Mouse (Mus musculus) heart, embryonic 10.5 days (tissue): Measurements from ENCODE around the gene Cyp46a1. TPM values are rescaled to one million over a fixed set of nuclear protein-coding genes. Genes with fewer than 3 reads are reported as not detected.

Source experiments
- DNase-seq: peaks from one replicate; pipeline ENCODE4 v3.0.0-alpha.2; 2017; ENCODE audit warnings: low spot score
- H3K27ac ChIP-seq: fragments of 300-500 bp; sonication (generic); 2 replicates; pipeline ENCODE4 v1.5.1; 2016; ENCODE audit warnings: mild to moderate bottlenecking
- H3K27me3 ChIP-seq: fragments of 300-500 bp; sonication (generic); 2 replicates; pipeline ENCODE4 v1.6.1; 2016; ENCODE audit warnings: mild to moderate bottlenecking; ENCODE audit not compliant: poor library complexity, insufficient read depth, severe bottlenecking
- H3K36me3 ChIP-seq: fragments of 300-500 bp; sonication (generic); 2 replicates; pipeline ENCODE4 v1.6.1; 2016; ENCODE audit warnings: mild to moderate bottlenecking, moderate library complexity
- H3K4me1 ChIP-seq: fragments of 300-500 bp; sonication (generic); 2 replicates; pipeline ENCODE4 v1.6.1; 2016; ENCODE audit warnings: mild to moderate bottlenecking
- H3K4me3 ChIP-seq: fragments of 300-500 bp; sonication (generic); 2 replicates; pipeline ENCODE4 v1.5.1; 2016; ENCODE audit warnings: mild to moderate bottlenecking, moderate library complexity
- H3K9me3 ChIP-seq: fragments of 300-500 bp; sonication (generic); 2 replicates; pipeline ENCODE4 v1.6.1; 2016; ENCODE audit warnings: mild to moderate bottlenecking, moderate library complexity
- WGBS: fragments of 180-500 bp; shearing (Covaris S2); methylation state at CpG from one replicate; pipeline ENCODE4 v1.1.7; 2016; 5-methylcytosine and 5-hydroxymethylcytosine counted together
- polyA plus RNA-seq: library from polyadenylated mRNA; unstranded; fragments of >200 nt; fragmentation: Nextera tagmentation; extraction: Ambion mirVana; gene quantifications from 2 replicates; pipeline ENCODE4 v1.2.1, GENCODE M21; 2016

Cyp46a1 gene
- polyA plus RNA-seq, 1 experiment from 2014 or later, result 4.4 TPM

DNA sequence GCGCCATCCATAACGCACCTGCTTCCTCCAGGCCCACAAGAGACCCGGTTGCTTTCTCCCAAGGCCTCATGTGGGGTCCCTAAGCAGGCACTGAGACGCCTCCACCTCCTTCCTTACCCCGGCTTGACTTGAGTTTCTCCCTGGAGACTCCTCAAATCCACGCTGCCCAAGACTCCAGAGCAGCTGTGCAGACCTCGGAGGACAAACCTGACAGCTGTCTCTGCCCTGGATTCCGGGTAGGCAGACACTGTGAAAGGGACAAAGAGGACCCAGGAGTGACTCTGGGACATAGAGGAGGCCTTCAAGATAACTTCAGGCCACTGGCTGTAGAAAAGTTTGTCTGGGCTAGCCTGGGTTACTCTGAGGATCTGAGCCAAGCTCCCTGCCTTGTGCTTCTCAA lies 40.5 kb downstream of the Cyp46a1 start:
- H3K4me3 ChIP-seq, result no peak overlapping the region
- peaks cover 66% of the 10 kb centered on the region for H3K4me1 ChIP-seq
- no peaks in the 10 kb centered on the region for H3K36me3 ChIP-seq
- DNase-seq, result no peak
- 83% methylated on average over 8 of the region's 8 CpGs for WGBS
- H3K9me3 ChIP-seq, result no peaks in the 10 kb centered on the region
- H3K27ac ChIP-seq, result 0 out of 2 replicates have a peak overlapping the region, but pooled peaks have one; percentile 93
- H3K27me3 ChIP-seq, result no peaks in the 10 kb centered on the region

DNA sequence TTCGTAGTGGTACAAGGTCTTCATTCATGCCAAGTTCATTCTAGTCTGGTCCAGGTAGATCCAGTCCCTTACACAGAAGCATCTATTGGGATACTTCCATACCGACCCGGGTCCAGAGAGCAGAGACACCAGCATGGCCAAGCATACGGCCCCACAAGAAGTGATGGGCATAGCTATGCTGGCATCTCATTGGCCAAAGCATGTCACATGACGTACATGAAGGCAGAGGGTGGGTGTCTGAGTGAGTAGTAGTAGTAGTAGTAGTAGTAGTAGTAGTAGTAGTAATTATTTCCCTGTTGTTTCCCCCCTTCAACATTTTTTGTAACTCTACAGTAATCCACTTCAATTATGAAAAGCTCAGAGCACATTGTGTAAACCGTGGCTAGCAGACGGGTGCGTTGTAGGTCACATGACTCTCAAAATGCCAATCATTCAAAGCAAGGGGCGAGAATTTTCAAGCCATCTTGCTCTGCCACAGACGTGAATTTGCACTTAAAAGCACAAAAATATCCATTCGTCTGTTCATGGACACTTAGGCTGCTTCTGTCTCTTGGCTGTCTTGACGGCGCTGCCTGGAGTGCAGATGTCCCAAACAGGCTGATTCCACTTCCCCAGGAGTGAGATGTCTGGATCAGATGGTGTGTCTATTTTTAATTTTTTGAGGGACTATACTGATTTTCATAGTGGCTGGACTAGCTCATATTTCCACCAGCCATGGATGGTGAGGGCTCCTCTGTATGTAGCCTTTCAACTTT lies 44.4 kb downstream of the Cyp46a1 start:
- DNase-seq, result no peak
- no peaks in the 10 kb centered on the region for H3K9me3 ChIP-seq
- no peaks in the 10 kb centered on the region; the same call in 1 of the 2 replicates for H3K27me3 ChIP-seq
- peaks cover 28% of the 10 kb centered on the region for H3K4me1 ChIP-seq
- H3K4me3 ChIP-seq, result no peak overlapping the region
- WGBS, result 87% methylated on average over 13 of the region's 13 CpGs
- H3K27ac ChIP-seq, result no peak overlapping the region
- no peaks in the 10 kb centered on the region for H3K36me3 ChIP-seq

DNA sequence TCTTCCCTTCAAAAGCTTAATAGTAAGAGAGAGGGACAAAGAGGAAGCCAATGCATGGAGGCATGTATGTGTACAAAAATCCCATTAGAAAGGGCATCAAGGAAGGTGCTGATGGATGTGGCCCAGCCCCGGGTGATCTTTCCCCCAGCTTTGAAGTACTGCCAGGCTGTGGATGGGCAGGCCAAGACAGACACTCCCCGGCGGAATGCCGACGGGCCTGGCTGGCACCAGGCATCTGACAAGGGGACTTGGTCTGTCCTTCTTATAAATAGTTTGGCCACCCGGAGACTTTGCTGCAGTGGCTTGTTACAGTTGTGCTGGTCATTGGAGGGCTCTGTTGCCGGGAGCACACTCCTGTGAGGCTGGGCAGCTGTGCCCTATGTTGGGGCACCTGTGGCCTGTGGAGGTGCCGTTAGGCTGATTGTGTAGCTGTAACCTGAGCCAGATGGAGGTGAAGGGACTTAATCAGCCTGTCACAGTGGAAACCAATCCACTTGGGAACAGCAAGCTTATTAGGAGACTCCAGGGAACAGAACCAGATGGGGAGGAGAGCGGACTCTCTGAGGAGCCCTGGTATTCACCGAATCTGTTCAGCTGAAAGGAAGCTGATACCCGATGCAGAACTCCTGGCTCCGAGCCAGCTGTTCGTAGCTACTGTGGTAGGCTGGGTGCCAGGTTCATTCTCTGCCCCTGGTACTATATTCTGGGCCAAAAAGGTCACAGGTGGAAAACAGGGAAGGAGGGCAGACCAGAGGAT lies 52.5 kb downstream of the Cyp46a1 start:
- Histone ChIP-seq H3K27ac (no peak overlapping the region), H3K4me3 (no peak overlapping the region), H3K9me3 (no peaks in the 10 kb centered on the region), H3K36me3 (no peaks in the 10 kb centered on the region), H3K4me1 (peaks cover 18% of the 10 kb centered on the region), H3K27me3 (no peaks in the 10 kb centered on the region)
- 61% methylated on average over 13 of the region's 13 CpGs for WGBS
- DNase-seq, result no peak

DNA sequence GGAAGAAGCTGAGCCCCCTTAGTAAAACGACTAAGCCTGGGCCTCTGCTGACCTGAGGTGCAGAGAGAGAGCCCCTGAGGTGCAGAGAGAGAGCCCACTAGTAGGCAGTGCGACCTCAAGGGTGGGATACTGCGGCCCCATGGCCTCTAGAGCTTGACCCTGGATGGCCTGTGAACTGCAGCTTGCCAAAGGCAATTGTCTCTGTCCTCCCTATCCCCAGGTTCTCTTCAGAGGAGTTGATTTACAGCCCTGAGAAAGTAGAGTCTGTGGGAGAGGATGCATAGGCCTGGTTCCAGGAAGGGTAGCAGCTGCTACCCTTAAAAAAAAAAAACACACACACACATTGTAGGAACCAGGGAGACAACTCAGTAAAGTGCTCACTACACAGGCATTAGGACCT lies 55.5 kb downstream of the Cyp46a1 start:
- H3K27ac ChIP-seq, result no peak overlapping the region
- 54% methylated on average over 3 of the region's 3 CpGs for WGBS
- no peaks in the 10 kb centered on the region for H3K9me3 ChIP-seq
- no peak overlapping the region for H3K4me3 ChIP-seq
- peaks cover 34% of the 10 kb centered on the region for H3K4me1 ChIP-seq
- H3K27me3 ChIP-seq, result no peaks in the 10 kb centered on the region
- no peaks in the 10 kb centered on the region for H3K36me3 ChIP-seq
- no peak for DNase-seq

DNA sequence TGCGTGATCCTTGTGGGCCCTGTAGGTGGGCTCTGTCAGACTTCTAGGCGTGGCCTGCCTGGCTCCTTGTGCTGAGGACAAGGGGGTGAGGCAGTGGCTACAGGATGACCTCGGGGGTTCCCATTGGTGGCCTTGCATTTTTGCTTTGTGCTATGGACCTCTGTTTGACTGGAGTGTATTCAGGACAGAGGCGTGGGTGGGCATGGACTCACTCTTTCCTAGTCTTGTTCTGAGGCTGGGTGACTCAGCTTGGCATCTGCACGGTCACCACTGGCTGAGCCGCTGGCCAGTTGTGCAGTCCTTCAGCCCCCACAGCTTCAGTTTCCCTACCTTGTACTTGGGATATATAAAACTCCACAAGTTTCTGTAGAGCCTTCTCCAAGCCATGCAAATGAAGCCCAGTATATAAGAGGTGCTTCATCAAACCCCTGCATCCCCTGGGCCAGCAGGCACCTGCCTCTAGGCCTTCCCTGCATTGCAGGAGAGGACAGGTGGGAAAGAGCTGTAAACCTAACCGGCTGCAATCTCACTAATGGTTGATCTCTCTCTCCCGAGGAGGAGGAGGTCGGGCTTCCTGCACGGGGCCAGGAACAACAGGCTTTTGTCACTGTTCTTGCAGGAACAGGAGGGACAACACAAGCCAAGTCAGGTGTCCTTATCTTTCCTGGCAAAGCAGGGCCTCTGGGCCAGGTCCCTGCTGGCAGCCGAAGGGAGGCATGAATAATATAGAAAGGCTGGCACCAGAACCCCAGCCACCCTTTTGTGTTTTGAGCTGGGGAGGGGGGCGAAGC lies 58.3 kb downstream of the Cyp46a1 start:
- Histone ChIP-seq H3K9me3 (no peaks in the 10 kb centered on the region), H3K27me3 (no peaks in the 10 kb centered on the region; the same call in 1 of the 2 replicates), H3K4me1 (peaks cover 19% of the 10 kb centered on the region), H3K27ac (peak overlapping the region; percentile 62; the same call in 1 of the 2 replicates), H3K4me3 (no peak overlapping the region), H3K36me3 (no peaks in the 10 kb centered on the region)
- WGBS, result 70% methylated on average over 12 of the region's 12 CpGs
- DNase-seq, result no peak

DNA sequence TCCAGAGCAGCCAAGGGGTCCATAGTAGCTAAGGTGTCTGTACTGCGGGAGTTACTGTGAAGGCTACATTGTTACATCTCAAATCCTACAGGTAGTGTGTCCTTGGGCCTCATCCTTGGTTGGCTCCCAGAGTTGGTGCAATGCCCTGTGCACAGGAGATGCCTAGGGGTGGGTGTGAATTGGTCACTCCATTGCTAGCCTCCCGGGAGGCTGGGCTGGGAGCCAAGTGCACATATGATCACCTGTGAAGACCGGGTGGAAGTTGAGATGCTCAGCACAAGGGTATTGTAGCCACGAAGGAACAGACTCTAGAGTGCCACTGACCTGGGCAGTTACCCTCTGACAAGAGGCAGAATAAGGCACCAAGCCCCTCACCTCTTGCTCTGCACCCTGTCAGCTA lies 58.9 kb downstream of the Cyp46a1 start:
- Histone ChIP-seq H3K27ac (peak overlapping the region; percentile 62; the same call in 1 of the 2 replicates), H3K9me3 (no peaks in the 10 kb centered on the region), H3K4me3 (no peak overlapping the region), H3K36me3 (no peaks in the 10 kb centered on the region), H3K27me3 (no peaks in the 10 kb centered on the region; the same call in 1 of the 2 replicates), H3K4me1 (peaks cover 18% of the 10 kb centered on the region)
- DNase-seq, result no peak
- 78% methylated on average over 4 of the region's 4 CpGs for WGBS

DNA sequence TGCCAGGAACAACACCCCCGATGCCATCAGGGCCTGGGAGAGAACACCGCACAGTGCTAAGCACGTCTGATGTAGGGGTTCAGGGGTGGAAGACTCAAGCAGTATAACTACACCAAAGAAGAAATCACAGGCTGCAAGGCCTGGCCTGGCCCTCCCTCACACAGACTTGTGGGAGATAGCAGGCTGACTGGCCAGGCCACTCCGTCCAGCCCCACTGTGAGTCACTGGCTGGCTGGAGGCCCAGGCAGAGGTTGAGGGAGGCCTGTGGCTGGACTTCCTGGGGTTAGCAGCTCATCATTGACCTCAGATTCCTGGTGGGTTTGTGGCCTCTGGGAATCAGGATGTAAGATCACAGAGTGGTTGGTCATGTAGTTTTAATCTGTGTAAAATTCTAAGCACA lies 59.5 kb downstream of the Cyp46a1 start:
- no peaks in the 10 kb centered on the region; the same call in 1 of the 2 replicates for H3K27me3 ChIP-seq
- H3K27ac ChIP-seq, result peak overlapping the region; percentile 62; the same call in 1 of the 2 replicates
- no peaks in the 10 kb centered on the region for H3K9me3 ChIP-seq
- no peaks in the 10 kb centered on the region for H3K36me3 ChIP-seq
- DNase-seq, result peak; percentile 83
- no peak overlapping the region for H3K4me3 ChIP-seq
- 68% methylated on average over 4 of the region's 4 CpGs for WGBS
- H3K4me1 ChIP-seq, result peaks cover 16% of the 10 kb centered on the region

DNA sequence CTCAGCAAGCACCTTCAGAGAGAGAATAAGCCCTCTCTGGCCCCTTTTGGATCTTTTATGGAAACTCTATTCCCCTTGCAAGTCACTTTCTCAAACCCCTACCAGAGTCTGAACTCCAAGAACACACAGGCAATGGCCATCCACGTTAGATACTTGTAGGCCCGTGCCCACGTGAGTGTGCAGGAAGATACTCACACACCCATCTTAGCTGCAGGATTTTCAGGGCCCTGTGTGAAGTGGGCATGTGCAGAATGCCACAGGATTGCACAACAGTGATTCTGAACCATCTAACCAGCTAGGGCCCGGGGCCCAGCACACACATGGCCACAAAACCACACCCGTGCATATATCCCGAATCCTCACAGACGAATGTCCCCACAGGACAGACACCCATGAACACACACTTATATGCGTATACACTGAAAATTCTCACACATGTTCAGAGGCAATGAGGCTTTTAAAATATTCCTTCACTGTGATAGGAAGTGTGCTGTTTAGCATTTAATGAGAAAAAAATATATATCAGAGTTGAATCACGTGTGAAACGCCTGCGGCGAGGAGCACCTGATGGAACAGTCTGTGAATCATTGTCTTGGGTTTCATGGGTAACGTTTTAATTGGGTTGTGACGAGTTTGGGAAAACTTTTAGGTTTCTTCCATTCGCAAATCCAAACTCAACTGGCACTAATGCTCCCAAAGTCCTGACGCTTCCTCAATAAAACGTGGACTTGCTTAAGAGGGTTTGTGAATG lies 60.5 kb downstream of the Cyp46a1 start:
- DNase-seq, result no peak
- Histone ChIP-seq H3K27me3 (no peaks in the 10 kb centered on the region; the same call in 1 of the 2 replicates), H3K27ac (no peak overlapping the region), H3K4me3 (no peak overlapping the region), H3K4me1 (peaks cover 16% of the 10 kb centered on the region), H3K9me3 (no peaks in the 10 kb centered on the region), H3K36me3 (no peaks in the 10 kb centered on the region)
- 90% methylated on average over 17 of the region's 17 CpGs for WGBS

DNA sequence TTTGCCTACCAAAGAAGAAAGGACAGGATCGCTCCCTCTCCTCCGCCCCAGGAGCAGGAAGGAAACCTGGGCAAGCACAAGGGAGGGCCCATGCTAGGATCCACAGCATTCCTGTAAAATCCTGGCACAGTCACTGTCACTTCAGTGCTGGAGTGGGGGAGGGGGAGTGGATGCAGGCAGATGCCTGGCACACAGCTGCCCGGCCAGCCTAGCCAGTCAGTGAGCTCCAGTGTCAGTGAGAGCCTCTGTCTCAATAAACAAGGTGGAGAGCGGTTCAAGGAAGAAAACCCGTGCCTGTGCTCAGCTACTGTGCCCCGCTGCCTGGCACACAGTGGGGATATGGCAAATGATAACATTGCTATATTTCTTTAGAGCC lies 61.1 kb downstream of the Cyp46a1 start:
- Histone ChIP-seq H3K4me3 (no peak overlapping the region), H3K27me3 (no peaks in the 10 kb centered on the region; the same call in 1 of the 2 replicates), H3K4me1 (peaks cover 16% of the 10 kb centered on the region), H3K27ac (peak overlapping the region; percentile 24; the same call in 1 of the 2 replicates), H3K36me3 (no peaks in the 10 kb centered on the region), H3K9me3 (no peaks in the 10 kb centered on the region)
- 77% methylated on average over 6 of the region's 6 CpGs for WGBS
- no peak for DNase-seq

DNA sequence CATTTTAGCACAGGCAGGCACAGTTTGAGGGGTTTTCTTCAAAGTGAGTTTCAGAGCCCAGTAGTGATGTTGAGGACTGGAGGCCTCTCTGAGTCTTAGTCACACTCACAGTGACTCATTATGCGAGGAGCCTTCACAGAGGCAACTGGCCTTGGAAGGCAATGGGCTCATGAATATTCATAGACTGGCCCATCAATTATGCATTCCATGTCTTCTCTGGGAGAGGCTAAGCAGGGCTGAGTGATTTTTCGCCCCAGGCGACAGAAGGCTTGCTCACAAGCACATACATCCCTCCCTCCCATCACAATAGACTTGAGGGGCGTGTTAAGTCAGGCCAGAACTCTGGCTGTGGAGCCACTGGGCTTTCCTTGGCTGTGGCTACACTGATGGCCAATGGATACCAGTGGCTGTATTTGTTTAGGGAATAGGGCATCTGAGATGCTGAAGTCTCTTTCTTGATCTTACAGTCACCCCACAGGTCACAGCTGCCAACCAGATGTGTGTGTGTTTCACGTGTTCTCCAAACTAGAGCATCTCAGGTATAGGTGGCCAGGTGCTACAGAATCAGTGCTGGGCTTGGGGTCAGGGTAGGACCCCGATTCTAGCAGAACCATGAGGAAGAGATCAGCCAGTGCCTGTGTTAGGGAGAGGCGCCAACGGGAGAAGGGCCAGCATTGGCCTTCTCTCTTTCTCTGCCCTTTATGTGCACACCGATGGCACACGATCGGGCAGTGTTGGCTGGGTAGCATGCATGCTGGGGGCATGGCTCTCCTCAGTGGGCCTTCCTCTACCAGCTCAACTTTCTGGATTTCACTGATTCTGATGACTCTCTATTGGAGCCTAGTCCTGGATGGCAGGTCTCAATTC lies 62.1 kb downstream of the Cyp46a1 start:
- Histone ChIP-seq H3K4me1 (peaks cover 22% of the 10 kb centered on the region), H3K27me3 (no peaks in the 10 kb centered on the region; the same call in 1 of the 2 replicates), H3K36me3 (no peaks in the 10 kb centered on the region), H3K4me3 (no peak overlapping the region), H3K9me3 (no peaks in the 10 kb centered on the region), H3K27ac (no peak overlapping the region)
- 74% methylated on average over 11 of the region's 11 CpGs for WGBS
- no peak for DNase-seq

DNA sequence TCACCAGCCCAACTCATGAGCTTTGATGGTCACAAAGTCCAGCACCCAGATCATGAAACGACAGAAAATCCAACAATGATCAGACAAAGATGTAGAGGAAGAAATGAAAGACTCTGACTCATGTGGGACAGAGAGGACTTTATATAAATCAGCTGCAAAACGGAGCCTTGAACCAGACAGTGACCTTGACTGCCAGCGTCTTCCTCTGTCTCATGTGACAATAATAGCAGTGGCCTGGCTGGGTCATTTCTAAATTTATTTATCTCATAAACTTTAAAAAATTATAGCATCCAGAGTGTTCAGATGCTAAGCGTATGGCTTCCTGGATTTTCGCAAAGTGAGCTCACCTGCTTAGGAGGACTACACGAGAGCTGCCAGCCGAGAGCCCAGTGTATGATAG lies 64.5 kb downstream of the Cyp46a1 start:
- H3K27ac ChIP-seq, result no peak overlapping the region
- H3K4me3 ChIP-seq, result no peak overlapping the region
- no peaks in the 10 kb centered on the region; the same call in 1 of the 2 replicates for H3K27me3 ChIP-seq
- no peaks in the 10 kb centered on the region for H3K9me3 ChIP-seq
- no peaks in the 10 kb centered on the region for H3K36me3 ChIP-seq
- peaks cover 12% of the 10 kb centered on the region for H3K4me1 ChIP-seq
- 82% methylated on average over 7 of the region's 7 CpGs for WGBS
- no peak for DNase-seq
